Mouse (Mus musculus): ENCODE measurements around the gene Arhgap9. TPM values are rescaled to one million over a fixed set of nuclear protein-coding genes. Genes with fewer than 3 reads are reported as not detected.

Gene Arhgap9
- polyA plus RNA-seq, 1 experiment from 2014 or later, result 2.0 TPM

- H3K27me3 ChIP-seq (replicated peaks; ENCODE audit: low read depth, poor library complexity, severe bottlenecking), result peaks cover 12% of the 10 kb centered on the region
- no peak for DNase-seq (ENCODE audit: low spot score)
- no peaks in the 10 kb centered on the region for H3K9me3 ChIP-seq
- H3K4me1 ChIP-seq, result no peaks in the 10 kb centered on the region
- H3K4me3 ChIP-seq, result no peak overlapping the region
- no peaks in the 10 kb centered on the region for H3K36me3 ChIP-seq (replicated peaks)
- WGBS, result 78% methylated on average over 2 of the region's 2 CpGs
- no peak overlapping the region for H3K27ac ChIP-seq (replicated peaks)
Observed at GRCm38 (mm10) chr10:127317277-127317676, 4.5 kb upstream of the Arhgap9 start.

DNA sequence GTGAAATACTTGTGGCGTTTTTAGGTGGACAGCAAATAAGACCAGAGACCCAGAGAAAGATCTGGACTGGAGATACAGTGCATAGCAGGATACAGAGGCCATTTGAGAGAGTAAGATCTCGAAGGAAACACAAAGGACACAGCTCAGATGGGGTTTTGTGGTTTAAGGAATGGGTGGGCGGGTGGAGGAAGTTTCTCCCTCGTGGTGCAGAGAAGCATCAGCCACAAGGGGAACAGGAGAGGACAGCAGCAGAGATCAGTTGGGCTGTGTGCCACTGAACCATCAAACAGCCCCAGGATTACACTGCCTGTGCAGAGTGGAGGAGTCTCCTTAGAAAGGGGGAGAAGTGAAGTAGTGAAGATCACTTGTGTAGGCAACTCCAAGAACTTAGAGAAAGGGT, 3.8 kb upstream of the Arhgap9 start:
- 56% methylated on average over 4 of the region's 4 CpGs for WGBS
- Histone ChIP-seq H3K4me1 (no peaks in the 10 kb centered on the region; the same call in 1 of the 2 replicates), H3K27me3 (replicated peaks; ENCODE audit: low read depth, poor library complexity, severe bottlenecking) (peaks cover 20% of the 10 kb centered on the region), H3K36me3 (replicated peaks) (no peaks in the 10 kb centered on the region), H3K27ac (replicated peaks) (no peak overlapping the region), H3K9me3 (no peaks in the 10 kb centered on the region), H3K4me3 (no peak overlapping the region)
- DNase-seq (ENCODE audit: low spot score), result no peak

DNA sequence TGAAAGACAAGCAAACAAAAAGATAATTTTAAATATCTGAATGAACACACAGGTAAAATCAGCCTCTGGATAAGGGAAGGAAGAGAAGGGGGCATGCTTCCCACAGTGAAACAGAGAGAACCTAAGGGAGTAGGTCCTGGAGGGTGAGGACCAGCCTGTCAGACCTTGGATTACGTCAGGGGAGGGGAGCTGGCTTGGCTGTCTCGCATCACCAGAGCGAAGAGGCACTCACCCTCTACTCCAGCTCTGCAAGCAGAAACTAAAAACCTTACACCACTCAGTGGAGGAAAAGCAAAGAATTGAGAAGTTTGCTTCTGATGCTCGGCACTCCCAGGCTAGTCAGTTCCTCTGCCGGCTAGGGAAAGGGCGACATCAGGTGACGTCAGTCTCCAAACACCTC, 1.8 kb upstream of the Arhgap9 start:
- H3K4me3 ChIP-seq, result no peak overlapping the region
- no peaks in the 10 kb centered on the region for H3K36me3 ChIP-seq (replicated peaks)
- peaks cover 7% of the 10 kb centered on the region for H3K4me1 ChIP-seq
- no peak overlapping the region for H3K27ac ChIP-seq (replicated peaks)
- no peaks in the 10 kb centered on the region for H3K9me3 ChIP-seq
- no peak for DNase-seq (ENCODE audit: low spot score)
- WGBS, result 80% methylated on average over 7 of the region's 7 CpGs
- peaks cover 39% of the 10 kb centered on the region for H3K27me3 ChIP-seq (replicated peaks; ENCODE audit: low read depth, poor library complexity, severe bottlenecking)

- no peaks in the 10 kb centered on the region for H3K9me3 ChIP-seq
- peaks cover 27% of the 10 kb centered on the region for H3K4me1 ChIP-seq
- DNase-seq (ENCODE audit: low spot score), result no peak
- H3K27me3 ChIP-seq (replicated peaks; ENCODE audit: low read depth, poor library complexity, severe bottlenecking), result peaks cover 61% of the 10 kb centered on the region
- H3K4me3 ChIP-seq, result no peak overlapping the region
- 64% methylated on average over 13 of the region's 13 CpGs for WGBS
- H3K27ac ChIP-seq (replicated peaks), result no peak overlapping the region
- H3K36me3 ChIP-seq (replicated peaks), result no peaks in the 10 kb centered on the region
Observed at GRCm38 (mm10) chr10:127322178-127322577, 414 bp downstream of the Arhgap9 start.

DNA sequence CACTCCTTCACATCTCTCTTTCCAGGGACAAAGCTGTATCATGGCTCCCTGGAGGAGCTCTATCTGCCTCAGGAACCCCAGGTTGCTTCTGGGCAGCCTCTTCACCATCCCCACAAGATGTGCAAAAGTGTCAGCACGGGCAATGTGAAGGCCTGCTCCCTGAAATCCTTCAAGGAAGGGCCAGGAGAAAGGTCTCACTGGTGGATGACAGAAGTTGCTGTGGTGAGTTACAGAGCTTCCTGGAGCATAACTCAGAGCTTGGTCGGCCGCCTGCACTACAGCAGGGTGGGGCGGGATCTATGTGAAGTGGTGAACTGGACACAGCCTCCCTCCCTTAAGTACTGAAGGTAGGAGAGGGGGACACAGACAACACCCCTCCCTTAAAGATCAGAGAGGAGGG, 905 bp downstream of the Arhgap9 start:
- no peak overlapping the region for H3K27ac ChIP-seq (replicated peaks)
- H3K9me3 ChIP-seq, result no peaks in the 10 kb centered on the region
- DNase-seq (ENCODE audit: low spot score), result no peak
- peaks cover 66% of the 10 kb centered on the region for H3K27me3 ChIP-seq (replicated peaks; ENCODE audit: low read depth, poor library complexity, severe bottlenecking)
- H3K4me1 ChIP-seq, result peaks cover 29% of the 10 kb centered on the region
- H3K4me3 ChIP-seq, result no peak overlapping the region
- H3K36me3 ChIP-seq (replicated peaks), result no peaks in the 10 kb centered on the region
- WGBS, result 74% methylated on average over 4 of the region's 4 CpGs

DNA sequence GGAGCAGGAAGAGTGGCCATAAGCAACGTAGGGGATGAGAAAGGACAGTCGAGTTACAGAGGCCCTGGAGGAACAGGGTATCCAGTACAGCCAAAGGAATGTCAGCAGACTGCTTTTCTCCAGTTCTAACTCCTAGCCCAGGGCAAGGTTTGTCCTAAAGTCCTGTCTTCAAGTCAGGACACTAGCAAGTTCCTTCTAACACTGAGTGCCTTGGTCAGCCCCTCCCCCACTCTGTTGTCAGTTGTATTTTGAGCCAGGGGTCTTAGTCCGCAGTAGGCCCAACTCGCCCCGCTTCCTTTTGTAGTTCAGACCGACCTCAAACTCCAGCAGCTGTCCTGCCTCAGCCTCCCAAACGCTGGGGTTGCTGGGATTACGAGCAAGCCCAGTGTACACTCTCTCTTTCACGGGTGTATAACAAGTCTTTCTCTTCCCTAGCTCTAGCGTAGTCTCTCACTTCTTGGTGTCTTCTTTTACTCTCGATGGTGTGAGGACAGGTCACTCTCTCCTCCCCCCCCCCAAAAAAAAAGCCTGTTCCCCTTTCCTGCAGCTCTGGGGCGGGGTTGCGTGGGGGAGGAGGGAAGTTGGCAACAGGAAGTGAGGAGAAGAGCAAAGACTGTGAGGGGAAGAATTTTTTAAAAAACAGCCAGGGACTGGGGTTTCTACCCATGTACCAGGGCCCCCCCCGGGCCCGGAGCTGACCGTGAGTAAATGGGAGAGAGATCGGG, 1.5 kb downstream of the Arhgap9 start:
- Histone ChIP-seq H3K9me3 (no peaks in the 10 kb centered on the region), H3K36me3 (replicated peaks) (no peaks in the 10 kb centered on the region), H3K4me3 (no peak overlapping the region), H3K27ac (replicated peaks) (no peak overlapping the region), H3K27me3 (replicated peaks; ENCODE audit: low read depth, poor library complexity, severe bottlenecking) (peaks cover 73% of the 10 kb centered on the region), H3K4me1 (peaks cover 29% of the 10 kb centered on the region)
- DNase-seq (ENCODE audit: low spot score), result no peak
- 71% methylated on average over 17 of the region's 17 CpGs for WGBS

DNA sequence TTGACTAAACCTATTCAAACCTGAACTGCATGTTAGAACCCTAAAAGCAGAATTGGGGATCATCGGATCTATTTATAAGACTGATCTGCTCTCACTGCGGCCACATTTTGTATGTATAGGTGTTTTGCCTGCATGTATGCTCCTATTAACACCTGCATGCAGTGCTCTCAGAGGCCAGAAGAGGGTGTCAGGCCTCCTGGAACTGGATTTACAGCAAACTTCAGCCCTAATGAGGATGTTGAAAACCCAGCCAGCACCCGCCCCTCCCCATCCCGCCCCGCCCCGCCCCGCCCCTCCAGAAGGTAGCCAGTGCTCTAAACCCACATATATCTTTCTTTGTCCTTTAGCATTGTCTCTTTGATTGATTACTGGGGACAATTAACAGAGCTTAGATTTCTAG, 2.7 kb downstream of the Arhgap9 start:
- Histone ChIP-seq H3K36me3 (replicated peaks) (no peaks in the 10 kb centered on the region), H3K9me3 (no peaks in the 10 kb centered on the region), H3K4me1 (peaks cover 29% of the 10 kb centered on the region), H3K27ac (replicated peaks) (no peak overlapping the region), H3K27me3 (replicated peaks; ENCODE audit: low read depth, poor library complexity, severe bottlenecking) (peaks cover 85% of the 10 kb centered on the region), H3K4me3 (0 out of 2 replicates have a peak overlapping the region, but pooled peaks have one; percentile 26)
- peak; percentile 77 for DNase-seq (ENCODE audit: low spot score)
- WGBS, result 13% methylated on average over 7 of the region's 7 CpGs

- no peaks in the 10 kb centered on the region for H3K9me3 ChIP-seq
- no peak for DNase-seq (ENCODE audit: low spot score)
- H3K4me3 ChIP-seq, result peak overlapping the region; percentile 63
- 25% methylated on average over 14 of the region's 14 CpGs for WGBS
- peak overlapping the region; percentile 68 for H3K27ac ChIP-seq (replicated peaks)
- H3K27me3 ChIP-seq (replicated peaks; ENCODE audit: low read depth, poor library complexity, severe bottlenecking), result peaks cover 95% of the 10 kb centered on the region
- peaks cover 9% of the 10 kb centered on the region for H3K36me3 ChIP-seq (replicated peaks)
- peaks cover 36% of the 10 kb centered on the region for H3K4me1 ChIP-seq
Observed at GRCm38 (mm10) chr10:127325454-127326016, 3.8 kb downstream of the Arhgap9 start.

DNA sequence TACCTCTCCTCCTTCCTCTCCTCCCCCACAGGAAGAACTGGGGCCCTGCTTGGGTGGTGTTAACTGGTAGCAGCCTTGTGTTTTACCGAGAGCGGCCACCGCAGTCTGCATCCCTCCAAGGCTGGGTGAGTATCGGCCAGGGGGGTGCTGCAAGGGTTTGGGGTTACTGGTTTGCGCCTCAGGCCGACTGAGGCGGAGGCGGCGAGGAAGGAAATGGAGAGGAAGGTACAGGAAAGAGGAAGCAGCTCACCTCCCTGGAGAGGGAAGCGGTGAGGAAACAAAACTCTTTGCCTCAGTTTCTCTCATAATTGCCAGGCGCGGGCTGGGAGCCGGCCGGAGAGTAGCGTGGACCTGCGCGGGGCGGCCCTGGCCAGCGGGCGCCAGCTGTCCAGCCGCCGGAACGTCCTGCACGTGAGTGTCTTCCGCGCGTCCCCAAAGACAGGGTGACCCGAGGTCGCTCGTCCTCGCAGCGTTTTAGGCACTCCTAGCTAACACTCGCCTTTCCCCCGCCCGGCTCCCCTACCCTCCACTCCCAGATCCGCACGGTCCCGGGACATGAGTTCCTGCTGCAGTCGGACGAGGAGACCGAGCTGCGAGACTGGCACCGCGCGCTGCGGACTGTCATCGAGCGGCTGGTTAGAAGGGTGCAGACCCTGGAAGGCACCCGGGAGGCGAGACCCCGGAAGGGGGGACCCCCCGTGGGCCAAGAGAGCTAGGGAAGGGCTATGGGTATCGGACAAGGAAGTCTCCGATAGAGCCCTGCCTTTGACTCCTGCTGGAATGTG, 4.4 kb downstream of the Arhgap9 start:
- under 1% methylated on average over 54 of the region's 54 CpGs for WGBS
- Histone ChIP-seq H3K9me3 (no peaks in the 10 kb centered on the region), H3K36me3 (replicated peaks) (peaks cover 16% of the 10 kb centered on the region), H3K4me3 (peak overlapping the region; percentile 63), H3K4me1 (peaks cover 39% of the 10 kb centered on the region), H3K27me3 (replicated peaks; ENCODE audit: low read depth, poor library complexity, severe bottlenecking) (peaks cover 96% of the 10 kb centered on the region), H3K27ac (replicated peaks) (peak overlapping the region; percentile 68)
- peak; percentile 70 for DNase-seq (ENCODE audit: low spot score)

GRCm38 (mm10) chr10:127326828-127327227, 5.1 kb downstream of the Arhgap9 start:
- WGBS, result 4% methylated on average over 29 of the region's 29 CpGs
- peaks cover 39% of the 10 kb centered on the region for H3K4me1 ChIP-seq
- peak overlapping the region; percentile 63 for H3K4me3 ChIP-seq
- H3K36me3 ChIP-seq (replicated peaks), result peaks cover 22% of the 10 kb centered on the region
- no peak overlapping the region; the same call in 1 of the 2 replicates for H3K27ac ChIP-seq (replicated peaks)
- DNase-seq (ENCODE audit: low spot score), result no peak
- H3K9me3 ChIP-seq, result no peaks in the 10 kb centered on the region
- peaks cover 100% of the 10 kb centered on the region for H3K27me3 ChIP-seq (replicated peaks; ENCODE audit: low read depth, poor library complexity, severe bottlenecking)

DNA sequence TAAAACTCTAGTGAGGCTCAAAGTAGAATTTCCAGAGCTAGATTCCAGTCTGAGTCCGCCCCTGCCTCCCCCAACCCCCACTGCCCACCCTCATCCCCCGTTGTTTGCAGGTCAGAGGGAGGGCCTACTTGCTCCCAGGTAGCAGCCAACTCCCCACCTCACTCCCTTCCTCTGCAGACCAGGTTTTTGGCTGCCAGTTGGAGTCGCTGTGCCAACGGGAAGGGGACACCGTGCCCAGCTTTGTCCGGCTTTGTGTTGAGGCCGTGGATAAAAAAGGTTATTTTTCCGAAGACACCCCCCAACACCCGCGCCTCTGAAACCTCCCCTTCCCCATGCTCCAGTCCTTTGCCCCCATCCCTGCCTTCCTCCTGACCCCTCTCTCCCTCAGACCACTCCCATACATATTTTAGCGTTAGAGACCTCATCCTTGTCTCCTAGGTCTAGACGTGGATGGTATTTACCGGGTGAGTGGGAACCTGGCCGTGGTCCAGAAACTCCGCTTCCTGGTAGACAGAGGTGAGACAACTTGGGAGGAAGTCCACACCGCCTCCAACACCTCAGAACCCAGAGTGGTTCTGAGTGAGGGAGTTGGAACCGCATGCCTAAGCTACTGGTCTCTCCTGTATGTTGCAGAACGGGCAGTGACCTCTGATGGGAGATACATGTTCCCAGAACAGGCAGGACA, 5.8 kb downstream of the Arhgap9 start:
- H3K27me3 ChIP-seq (replicated peaks; ENCODE audit: low read depth, poor library complexity, severe bottlenecking), result peaks cover 93% of the 10 kb centered on the region
- no peaks in the 10 kb centered on the region for H3K9me3 ChIP-seq
- WGBS, result 49% methylated on average over 18 of the region's 18 CpGs
- 0 out of 2 replicates have a peak overlapping the region, but pooled peaks have one; percentile 63 for H3K4me3 ChIP-seq
- DNase-seq (ENCODE audit: low spot score), result no peak
- H3K4me1 ChIP-seq, result peaks cover 44% of the 10 kb centered on the region
- H3K27ac ChIP-seq (replicated peaks), result no peak overlapping the region
- peaks cover 30% of the 10 kb centered on the region for H3K36me3 ChIP-seq (replicated peaks)

- no peaks in the 10 kb centered on the region for H3K9me3 ChIP-seq
- peaks cover 38% of the 10 kb centered on the region for H3K4me1 ChIP-seq
- H3K27ac ChIP-seq (replicated peaks), result no peak overlapping the region
- H3K4me3 ChIP-seq, result no peak overlapping the region
- peaks cover 55% of the 10 kb centered on the region for H3K36me3 ChIP-seq (replicated peaks)
- WGBS, result 78% methylated on average over 7 of the region's 7 CpGs
- DNase-seq (ENCODE audit: low spot score), result no peak
- H3K27me3 ChIP-seq (replicated peaks; ENCODE audit: low read depth, poor library complexity, severe bottlenecking), result peaks cover 67% of the 10 kb centered on the region
Observed at GRCm38 (mm10) chr10:127330212-127330611, 8.4 kb downstream of the Arhgap9 start.

Data from embryonic facial prominence, embryonic 10.5 days (tissue).